Mouse (Mus musculus) liver, embryonic 14.5 days (tissue): ENCODE measurements around the gene Nbas. TPM values are rescaled to one million over a fixed set of nuclear protein-coding genes. Genes with fewer than 3 reads are reported as not detected.

Source experiments
- ATAC-seq: fragments of 200-750 bp; cut with Nextera tagmentation; 2 replicates; pipeline ENCODE4 v1.8.0; 2017; ENCODE audit warnings: moderate number of reproducible peaks, mild to moderate bottlenecking, moderate library complexity; ENCODE audit not compliant: insufficient read depth
- DNase-seq, 3 experiments: peaks; one replicate each; pipeline ENCODE4 v3.0.0-alpha.2; 2012 to 2013; ENCODE audit warnings: low read depth in 3 of 3, low spot score in 3 of 3
- H3K27ac ChIP-seq: fragments of 300-500 bp; sonication (generic); 2 replicates; pipeline ENCODE4 v1.5.1; 2014; ENCODE audit warnings: moderate library complexity, mild to moderate bottlenecking, control low read depth, inconsistent platforms
- H3K27me3 ChIP-seq: fragments of 300-500 bp; sonication (generic); 2 replicates; pipeline ENCODE4 v1.6.1; 2014; ENCODE audit warnings: mild to moderate bottlenecking, low read length, moderate library complexity; ENCODE audit not compliant: control insufficient read depth, insufficient read depth
- H3K36me3 ChIP-seq: fragments of 300-500 bp; sonication (generic); replicated peaks from 2 replicates; pipeline ENCODE4 v1.6.1; 2014; ENCODE audit warnings: low read depth; ENCODE audit not compliant: control insufficient read depth, insufficient read depth
- H3K4me1 ChIP-seq, 2 experiments: fragments of 200-500 bp in 1 of 2; fragments of 300-500 bp in 1 of 2; sonication (generic) in 1 of 2; replicated peaks; 2 replicates each; pipeline ENCODE4 v1.6.1; 2012 to 2014; ENCODE audit warnings: antibody characterized with exemption in 1 of 2, inconsistent platforms in 1 of 2, low read length in 1 of 2; ENCODE audit not compliant: control insufficient read depth in 2 of 2, insufficient read depth in 2 of 2
- H3K4me2 ChIP-seq: fragments of 300-500 bp; sonication (generic); 2 replicates; pipeline ENCODE4 v1.6.1; 2014; ENCODE audit warnings: low read depth, mild to moderate bottlenecking, control low read depth, moderate library complexity
- H3K4me3 ChIP-seq, 2 experiments: fragments of 200-500 bp in 1 of 2; fragments of 300-500 bp in 1 of 2; sonication (generic) in 1 of 2; 2 replicates each; pipeline ENCODE4 v1.5.1; 2012 to 2014; ENCODE audit warnings: low read depth in 2 of 2, low read length in 2 of 2, mild to moderate bottlenecking in 2 of 2, control low read depth in 1 of 2, inconsistent platforms in 1 of 2, moderate library complexity in 1 of 2; ENCODE audit not compliant: insufficient read depth in 1 of 2
- H3K9ac ChIP-seq: fragments of 300-500 bp; sonication (generic); replicated peaks from 2 replicates; pipeline ENCODE4 v1.6.1; 2014; ENCODE audit warnings: mild to moderate bottlenecking, control low read depth, moderate library complexity
- H3K9me3 ChIP-seq: fragments of 300-500 bp; sonication (generic); 2 replicates; pipeline ENCODE4 v1.6.1; 2016; ENCODE audit warnings: low read length, mixed read lengths; ENCODE audit not compliant: control insufficient read depth
- CTCF ChIP-seq: IDR thresholded peaks from 2 replicates; pipeline ENCODE4 v1.5.1; 2016; ENCODE audit warnings: antibody characterized with exemption, low read depth, control low read depth
- EP300 ChIP-seq: IDR thresholded peaks from 2 replicates; pipeline ENCODE4 v1.6.1; 2016; ENCODE audit warnings: antibody characterized with exemption, low read depth
- WGBS: fragments of 180-500 bp; shearing (Covaris S2); extraction: QIAGEN DNeasy Blood & Tissue Kit; methylation state at CpG from one replicate; pipeline ENCODE4 v1.1.7; 2014; ENCODE audit not compliant: insufficient replicate concordance; 5-methylcytosine and 5-hydroxymethylcytosine counted together
- polyA plus RNA-seq, 2 experiments: library from polyadenylated mRNA; depleted of rRNA in 1 of 2; stranded (reverse) in 1 of 2; unstranded in 1 of 2; fragments of >200 nt; fragmentation: Nextera tagmentation in 1 of 2; extraction: Ambion mirVana in 1 of 2; gene quantifications; 2 replicates each; pipeline versions ENCODE4 v1.2.1 to v1.2.3; 2012 to 2014

Gene Nbas
- polyA plus RNA-seq, 2 experiments = 4.9 to 5.2 TPM

DNA sequence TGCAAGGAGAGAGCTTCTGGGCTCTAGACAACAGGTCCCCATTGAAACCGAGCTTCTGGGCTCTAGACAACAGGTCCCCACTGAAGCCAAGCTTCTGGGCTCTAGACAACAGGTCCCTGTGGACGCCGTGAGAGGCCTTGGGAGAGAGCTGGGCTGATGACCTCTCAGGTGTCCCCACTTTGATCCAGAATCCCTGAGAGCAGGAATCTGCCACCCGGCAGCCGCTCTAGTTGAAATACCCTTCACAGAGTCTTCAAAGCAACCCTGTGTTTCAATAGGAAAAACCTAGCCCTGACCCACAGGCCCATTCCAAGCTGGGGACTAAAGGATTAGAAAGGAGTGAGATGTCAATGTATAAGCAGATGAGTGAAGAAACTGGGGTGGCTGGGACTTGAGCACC lies 320.1 kb downstream of the Nbas start:
- WGBS = 62% methylated on average over 5 of the region's 5 CpGs
- Histone ChIP-seq H3K4me3 (no peak overlapping the region), H3K9me3 (no peaks in the 10 kb centered on the region), H3K4me2 (no peak overlapping the region), H3K27me3 (no peaks in the 10 kb centered on the region), H3K27ac (no peak overlapping the region), H3K9ac (no peak overlapping the region), H3K4me1 (no peaks in the 10 kb centered on the region), H3K36me3 (no peaks in the 10 kb centered on the region)
- ATAC-seq (no peak), DNase-seq (no peak)
- TF ChIP-seq EP300 (no peak), CTCF (no peak)

DNA sequence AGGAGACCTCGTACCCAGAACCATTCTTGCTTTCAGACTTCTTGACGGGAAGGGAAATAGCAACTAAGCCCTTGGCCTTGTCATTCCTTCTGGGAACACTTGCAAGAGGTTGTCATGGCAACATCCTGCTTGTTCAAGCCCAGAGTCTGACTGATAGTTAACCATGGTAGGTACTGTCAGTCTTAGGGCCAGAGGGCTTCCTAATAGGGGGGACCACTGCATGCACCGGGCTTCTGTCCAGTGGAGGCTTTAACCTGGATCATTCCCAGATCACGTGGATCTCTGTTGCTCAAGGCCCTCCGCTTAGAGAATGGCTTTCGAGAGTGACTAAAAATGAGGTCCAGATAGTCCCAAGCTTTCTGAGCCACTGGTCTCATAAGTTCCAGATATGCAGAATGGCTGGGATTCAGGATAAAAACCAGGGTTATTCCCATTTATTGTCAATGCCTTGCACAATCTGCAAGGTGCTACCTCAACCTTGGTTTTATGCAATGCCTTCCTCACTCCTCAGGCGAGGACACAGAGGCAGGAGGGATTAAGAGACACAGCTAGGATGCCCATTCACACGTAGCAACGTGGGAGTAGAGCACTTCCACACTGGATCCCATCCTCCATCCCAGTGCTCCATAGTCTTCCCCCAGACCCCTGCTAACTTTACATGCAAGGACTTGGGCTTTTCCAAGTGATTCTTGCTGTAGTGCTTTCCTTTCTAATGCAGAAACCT lies 326.0 kb downstream of the Nbas start:
- Histone ChIP-seq H3K9me3 (no peaks in the 10 kb centered on the region), H3K4me3 (no peak overlapping the region), H3K9ac (no peak overlapping the region), H3K27ac (no peak overlapping the region), H3K4me1 (no peaks in the 10 kb centered on the region), H3K27me3 (no peaks in the 10 kb centered on the region), H3K4me2 (no peak overlapping the region), H3K36me3 (no peaks in the 10 kb centered on the region)
- ATAC-seq (no peak), DNase-seq (no peak)
- TF ChIP-seq CTCF (no peak), EP300 (no peak)
- 51% methylated on average over 9 of the region's 9 CpGs for WGBS

DNA sequence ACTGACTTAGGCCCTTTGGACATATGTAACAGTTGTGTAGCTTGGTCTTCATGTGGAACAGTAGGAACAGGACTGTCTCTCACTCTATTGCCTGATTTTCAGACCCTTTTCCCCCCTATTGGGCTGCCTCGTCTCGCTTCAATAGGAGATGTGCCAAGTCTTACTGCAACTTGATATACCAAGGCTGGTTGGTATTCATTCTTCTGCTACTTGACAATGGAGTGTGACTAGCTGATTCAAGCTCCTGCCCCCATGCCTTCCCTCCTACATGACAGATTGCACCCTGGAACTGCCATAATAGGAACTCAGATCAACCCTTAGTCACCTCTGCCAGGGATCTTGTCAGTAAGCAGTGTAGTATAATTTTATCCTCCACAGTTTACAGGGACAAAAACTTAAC lies 328.1 kb downstream of the Nbas start:
- Histone ChIP-seq H3K4me2 (no peak overlapping the region), H3K4me1 (no peaks in the 10 kb centered on the region), H3K4me3 (no peak overlapping the region), H3K9me3 (no peaks in the 10 kb centered on the region), H3K36me3 (no peaks in the 10 kb centered on the region), H3K27me3 (no peaks in the 10 kb centered on the region), H3K27ac (no peak overlapping the region), H3K9ac (no peak overlapping the region)
- ATAC-seq = no peak
- no peak for DNase-seq
- 55% methylated on average over 2 of the region's 2 CpGs for WGBS
- TF ChIP-seq EP300 = no peak
- no peak for TF ChIP-seq CTCF

- ATAC-seq = no peak
These were observed 329.6 kb downstream of the Nbas start for GRCm38 (mm10) chr12:13598545-13598944.

DNA sequence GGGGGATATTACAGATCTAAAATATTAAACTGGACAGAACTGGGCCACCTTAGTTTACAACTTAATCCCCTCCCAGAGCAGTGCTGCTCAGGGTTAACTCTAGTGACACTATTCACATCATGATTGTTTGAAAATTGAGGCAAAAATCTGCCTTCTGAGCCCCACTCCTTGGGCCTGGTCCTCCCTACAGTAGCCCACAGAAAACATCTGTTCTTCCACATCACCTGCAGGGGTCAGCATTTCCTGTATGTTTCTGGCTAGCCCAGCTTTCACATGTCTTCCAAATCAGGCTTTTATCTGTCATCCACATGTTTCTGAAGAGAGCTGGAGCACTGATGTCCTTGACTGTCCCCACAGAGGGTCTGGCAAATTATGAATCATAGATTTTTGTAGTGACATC lies 333.5 kb downstream of the Nbas start:
- no peak overlapping the region for H3K4me3 ChIP-seq
- H3K27me3 ChIP-seq = no peaks in the 10 kb centered on the region
- TF ChIP-seq CTCF (peak; percentile 42), EP300 (no peak)
- H3K9me3 ChIP-seq = no peaks in the 10 kb centered on the region
- H3K9ac ChIP-seq = no peak overlapping the region
- no peak overlapping the region for H3K4me2 ChIP-seq
- ATAC-seq (no peak), DNase-seq (no peak)
- no peaks in the 10 kb centered on the region for H3K36me3 ChIP-seq
- no peaks in the 10 kb centered on the region for H3K4me1 ChIP-seq
- H3K27ac ChIP-seq = no peak overlapping the region

More at GRCm38 (mm10) chr12:13598545-13598944, 329.6 kb downstream of the Nbas start:
- Histone ChIP-seq H3K4me3 (no peak overlapping the region), H3K9ac (no peak overlapping the region), H3K9me3 (no peaks in the 10 kb centered on the region), H3K4me2 (no peak overlapping the region), H3K36me3 (no peaks in the 10 kb centered on the region), H3K4me1 (no peaks in the 10 kb centered on the region), H3K27ac (no peak overlapping the region), H3K27me3 (no peaks in the 10 kb centered on the region)
- WGBS = 48% methylated on average over 4 of the region's 4 CpGs
- no peak for TF ChIP-seq CTCF
- no peak for TF ChIP-seq EP300
- DNase-seq = no peak
